Mouse (Mus musculus): ENCODE results near the gene Faim2.

Faim2 gene

GRCm38 (mm10) chr15:99505324-99506095, 22.5 kb downstream of the Faim2 start:
- no peak for DNase-seq (ENCODE audit: low read depth)

- no peak for DNase-seq (ENCODE audit: low read depth)
These were observed 24.7 kb downstream of the Faim2 start for GRCm38 (mm10) chr15:99503256-99503655.

GRCm38 (mm10) chr15:99502311-99502831, 25.6 kb downstream of the Faim2 start:
- DNase-seq (ENCODE audit: low read depth), result no peak

GRCm38 (mm10) chr15:99501292-99502260, 26.4 kb downstream of the Faim2 start:
- DNase-seq (ENCODE audit: low read depth), result no peak

GRCm38 (mm10) chr15:99500320-99500719, 27.6 kb downstream of the Faim2 start:
- no peak for DNase-seq (ENCODE audit: low read depth)

GRCm38 (mm10) chr15:99499726-99500125, 28.2 kb downstream of the Faim2 start:
- no peak for DNase-seq (ENCODE audit: low read depth)

- no peak for DNase-seq (ENCODE audit: low read depth)
These were observed 29.2 kb downstream of the Faim2 start for GRCm38 (mm10) chr15:99498781-99499180.

- no peak for DNase-seq (ENCODE audit: low read depth)
These were observed 29.6 kb downstream of the Faim2 start for GRCm38 (mm10) chr15:99498356-99498755.

GRCm38 (mm10) chr15:99497527-99498242, 30.3 kb downstream of the Faim2 start:
- no peak for DNase-seq (ENCODE audit: low read depth)

- DNase-seq (ENCODE audit: low read depth), result peak; percentile 23
These were observed 30.9 kb downstream of the Faim2 start for GRCm38 (mm10) chr15:99497061-99497460.

GRCm38 (mm10) chr15:99484745-99485144, 43.2 kb downstream of the Faim2 start:
- no peak for DNase-seq (ENCODE audit: low read depth)

GRCm38 (mm10) chr15:99475814-99476213, 52.2 kb downstream of the Faim2 start:
- DNase-seq (ENCODE audit: low read depth), result no peak

- peak; percentile 67 for DNase-seq (ENCODE audit: low read depth)
These were observed 53.4 kb downstream of the Faim2 start, which contains the start of gene Bcdin3d for GRCm38 (mm10) chr15:99474576-99474926. Gene Bcdin3d (minus strand): TSS chr15:99474730.

GRCm38 (mm10) chr15:99473801-99474575, 54.0 kb downstream of the Faim2 start:
- DNase-seq (ENCODE audit: low read depth), result no peak

- no peak for DNase-seq (ENCODE audit: low read depth)
These were observed 55.0 kb downstream of the Faim2 start for GRCm38 (mm10) chr15:99472972-99473371.

GRCm38 (mm10) chr15:99471677-99472063, 56.3 kb downstream of the Faim2 start:
- no peak for DNase-seq (ENCODE audit: low read depth)

- DNase-seq (ENCODE audit: low read depth), result no peak
These were observed 56.8 kb downstream of the Faim2 start for GRCm38 (mm10) chr15:99470971-99471676.

GRCm38 (mm10) chr15:99470224-99470761, 57.7 kb downstream of the Faim2 start:
- DNase-seq (ENCODE audit: low read depth), result no peak

GRCm38 (mm10) chr15:99469736-99470135, 58.2 kb downstream of the Faim2 start:
- no peak for DNase-seq (ENCODE audit: low read depth)

GRCm38 (mm10) chr15:99469067-99469466, 58.9 kb downstream of the Faim2 start:
- DNase-seq (ENCODE audit: low read depth), result peak; percentile 70
